Mouse (Mus musculus) CD4-positive, CD25-positive, alpha-beta regulatory T cell, adult 2 months (primary cell): ENCODE results near the gene Cux2.
A peak's percentile ranks its signal among the peaks of the same experiment; 100 is the strongest.

ENCODE experiments used
- DNase-seq: peaks from one replicate; pipeline ENCODE4 v3.0.0-alpha.2; 2012; ENCODE audit warnings: low read depth, low spot score

Gene Cux2

DNA sequence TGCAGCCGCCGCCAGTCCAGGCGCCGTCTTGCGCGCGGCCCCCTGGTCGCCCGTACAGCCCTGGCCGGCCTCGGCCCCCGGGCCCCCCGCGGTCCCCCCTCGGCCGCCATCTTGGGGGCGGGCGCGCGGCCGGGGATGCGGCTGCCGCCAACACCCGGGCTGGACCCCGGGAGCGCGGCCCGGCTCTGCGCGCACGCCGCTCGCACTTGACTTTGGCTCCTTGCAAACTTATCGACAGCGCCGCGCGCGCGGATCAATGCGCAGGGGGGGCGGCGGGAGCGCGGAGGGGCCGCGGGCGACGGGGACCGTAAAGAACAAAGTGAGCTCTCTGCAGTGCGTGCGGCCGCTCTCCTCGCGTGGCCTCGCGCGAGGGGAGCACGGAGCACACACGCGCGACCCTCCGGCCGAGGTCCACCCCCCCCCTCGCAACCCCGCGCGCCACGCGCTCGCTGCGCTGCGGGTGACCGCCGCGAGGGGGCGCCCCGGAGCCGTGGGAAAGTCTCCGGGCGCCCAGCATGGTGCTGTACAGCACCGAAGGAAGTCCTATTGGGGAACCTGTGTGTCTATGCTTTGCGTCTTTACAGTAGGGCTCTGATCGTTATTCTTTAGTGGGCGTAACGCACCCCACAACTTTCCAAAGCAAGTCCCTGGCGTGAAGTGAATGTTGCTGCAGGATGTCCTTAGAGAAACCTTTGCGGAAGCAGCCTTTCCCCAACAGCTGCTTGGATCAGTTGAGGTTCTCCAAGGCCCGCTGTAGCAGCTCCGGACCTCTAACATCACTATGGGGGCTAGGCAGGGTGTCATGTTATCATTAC, at the start of gene Cux2:
Cux2 (minus strand) TSS at position 86 of the 815 bp plus-strand sequence.
- peak; percentile 58 for DNase-seq

DNA sequence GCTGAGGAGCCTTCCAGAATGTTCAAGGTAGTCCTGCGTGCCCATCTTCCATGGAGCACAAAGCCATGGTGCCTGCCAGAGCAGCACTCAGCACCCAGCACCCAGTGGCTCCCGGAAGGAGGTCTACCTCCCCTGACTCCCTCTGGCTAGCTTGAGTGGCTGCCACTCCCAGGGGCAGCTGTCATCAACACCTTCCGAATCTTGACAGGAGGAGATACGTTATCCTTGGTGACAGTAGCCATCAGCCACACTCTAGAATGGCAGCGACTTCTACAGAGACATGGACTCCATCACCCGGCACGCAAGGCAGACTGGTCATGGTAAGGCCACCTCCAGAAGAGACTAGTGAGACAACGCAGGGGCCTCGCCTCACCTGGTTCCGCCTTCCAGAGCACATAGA, 44.5 kb upstream of the Cux2 start:
- no peak for DNase-seq

DNA sequence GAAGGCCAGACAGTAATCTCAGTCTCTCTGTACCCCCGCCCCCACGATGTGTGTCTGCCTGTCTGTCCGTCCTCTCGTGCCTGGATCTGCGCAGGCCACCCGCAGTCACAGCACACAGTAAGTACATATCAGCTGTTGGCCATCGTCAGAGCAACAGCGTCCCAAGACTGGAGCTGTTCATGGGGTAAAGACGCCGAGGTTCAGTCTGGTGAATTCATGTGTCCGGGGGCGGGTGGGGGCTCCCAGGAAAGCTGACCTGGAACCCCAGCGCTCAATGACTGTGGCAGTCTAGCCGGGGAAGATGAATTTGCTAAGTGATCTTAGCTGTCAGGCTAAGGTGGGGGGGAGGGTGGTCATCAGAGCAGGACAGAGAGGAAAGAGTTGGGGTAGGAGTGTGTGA, 43.8 kb upstream of the Cux2 start:
- DNase-seq = no peak

GRCm38 (mm10) chr5:122092794-122093193, 42.9 kb upstream of the Cux2 start:
- DNase-seq = no peak

GRCm38 (mm10) chr5:122091070-122091469, 41.2 kb upstream of the Cux2 start:
- peak; percentile 81 for DNase-seq

DNA sequence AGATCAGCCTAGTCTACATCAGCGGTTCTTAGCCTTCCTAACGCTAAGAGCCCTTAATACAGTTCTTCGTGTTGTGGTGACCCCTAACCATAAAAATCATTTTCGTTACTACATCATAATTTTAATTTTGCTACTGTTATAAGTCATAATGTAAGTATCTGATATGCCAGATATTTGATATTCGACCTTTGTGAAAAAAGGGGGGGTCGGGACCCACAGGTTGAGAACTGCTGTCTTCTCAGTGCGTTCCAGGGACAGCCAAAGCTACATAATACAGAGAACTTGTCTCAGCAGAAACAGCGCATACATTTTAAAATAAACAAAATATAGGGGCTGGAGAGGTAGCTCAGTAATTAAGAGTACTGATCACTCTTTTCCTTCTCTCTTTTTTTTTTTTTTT, 39.8 kb upstream of the Cux2 start:
- DNase-seq = no peak

DNA sequence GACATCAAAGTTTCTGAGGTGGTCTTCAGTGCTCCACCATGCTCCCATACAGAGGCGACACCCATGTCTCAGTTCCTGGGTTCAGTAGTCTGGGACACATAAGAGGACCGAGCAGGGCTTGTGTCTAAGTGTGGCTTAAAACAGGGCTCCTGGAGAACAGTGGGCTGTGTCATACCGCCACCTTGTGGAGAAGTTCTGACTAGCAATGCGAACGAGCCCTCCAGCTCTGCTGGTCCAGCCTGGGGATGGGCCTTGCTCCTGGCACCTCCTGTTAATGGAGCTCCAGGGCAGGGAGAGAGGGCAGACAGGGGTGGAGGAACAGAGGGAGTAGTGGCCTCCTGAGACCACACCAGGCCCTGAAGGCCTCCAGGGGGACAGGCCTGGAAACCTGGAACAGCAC, 39.0 kb upstream of the Cux2 start:
- peak; percentile 86 for DNase-seq

DNA sequence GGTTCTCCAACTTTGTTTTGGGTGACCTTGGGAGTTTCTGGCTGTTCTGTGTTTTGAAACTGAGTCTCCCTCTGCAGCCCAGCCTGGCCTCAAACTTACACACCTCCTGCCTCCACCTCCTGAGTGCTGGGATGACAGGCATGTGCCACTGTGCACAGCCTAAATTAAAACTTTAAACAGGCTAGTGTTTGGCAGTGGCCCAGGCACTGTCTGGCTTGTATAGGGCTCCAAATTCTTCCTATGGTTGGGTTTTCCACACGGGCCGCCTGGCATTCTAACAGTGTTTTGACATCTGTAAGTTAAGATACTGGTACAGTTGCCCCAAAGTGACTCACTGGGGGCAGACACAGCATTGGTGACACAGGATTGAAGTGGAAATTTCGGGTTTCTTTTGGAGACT, 36.2 kb upstream of the Cux2 start:
- no peak for DNase-seq

DNA sequence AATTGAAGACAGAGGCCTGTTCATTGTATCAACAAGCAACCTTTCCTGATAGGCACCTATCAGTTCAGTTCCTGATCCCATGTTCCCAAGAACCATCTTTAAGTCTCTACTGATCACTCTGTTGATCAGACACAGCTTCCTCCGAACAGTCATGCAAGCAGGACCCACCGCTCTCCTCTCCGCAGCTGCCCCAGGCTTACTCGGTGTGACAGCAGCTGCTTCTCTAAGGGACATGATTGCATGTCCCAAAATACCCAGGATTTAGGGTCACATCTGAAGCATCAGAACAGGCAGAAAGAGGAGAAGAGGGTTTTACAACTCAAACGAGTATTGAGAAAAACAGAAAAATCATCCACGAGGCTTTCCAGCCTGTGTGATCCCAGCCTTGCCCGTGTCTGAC, 35.4 kb upstream of the Cux2 start:
- no peak for DNase-seq

GRCm38 (mm10) chr5:122084470-122084869, 34.6 kb upstream of the Cux2 start:
- no peak for DNase-seq

DNA sequence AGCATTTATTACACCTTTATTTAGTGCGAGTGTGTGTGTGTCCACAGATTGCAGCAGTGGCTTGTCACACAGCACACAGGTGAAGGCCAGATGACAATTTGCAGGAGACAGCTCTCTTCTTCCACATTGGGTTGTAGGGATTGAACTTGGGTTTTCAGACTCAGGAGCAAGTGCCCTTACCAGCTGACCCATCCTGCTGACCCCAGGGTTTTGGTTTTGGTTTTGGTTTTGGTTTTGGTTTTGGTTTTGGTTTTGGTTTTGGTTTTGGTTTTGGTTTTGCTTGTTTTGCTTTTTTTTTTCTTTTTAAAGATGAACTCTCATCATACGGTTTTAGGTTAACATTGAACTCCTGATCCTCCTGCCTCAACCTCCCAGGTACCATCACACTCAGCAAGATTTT, 33.4 kb upstream of the Cux2 start:
- DNase-seq = no peak

GRCm38 (mm10) chr5:122081471-122081870, 31.6 kb upstream of the Cux2 start:
- no peak for DNase-seq

GRCm38 (mm10) chr5:122080930-122081329, 31.0 kb upstream of the Cux2 start:
- DNase-seq = no peak

- DNase-seq = peak; percentile 40
Measured at GRCm38 (mm10) chr5:122079796-122080195, 29.9 kb upstream of the Cux2 start.

GRCm38 (mm10) chr5:122077244-122077643, 27.3 kb upstream of the Cux2 start:
- no peak for DNase-seq

- DNase-seq = peak; percentile 16
Measured at GRCm38 (mm10) chr5:122075736-122076135, 25.8 kb upstream of the Cux2 start.

DNA sequence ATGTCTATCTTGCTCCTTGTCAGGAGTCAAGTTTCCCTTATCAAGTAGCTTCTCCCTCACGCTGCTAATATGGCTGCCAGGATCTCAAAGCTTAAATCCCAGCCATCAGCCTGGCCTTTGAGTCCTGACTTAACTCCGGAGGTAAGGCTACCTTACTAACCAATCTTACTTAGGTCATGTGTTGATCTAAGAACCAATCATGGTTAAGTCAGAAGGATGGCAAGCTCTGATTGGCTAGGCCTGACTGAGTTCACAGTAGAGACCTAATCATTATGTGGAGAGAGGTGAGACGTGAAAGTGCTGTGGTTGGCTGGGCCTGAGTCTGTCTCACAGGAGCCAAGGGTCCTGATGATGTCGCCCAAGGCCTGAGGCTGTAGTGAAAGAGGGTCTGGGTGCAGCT, 22.1 kb upstream of the Cux2 start:
- DNase-seq = no peak

- no peak for DNase-seq
Measured at GRCm38 (mm10) chr5:122070963-122071800, 21.3 kb upstream of the Cux2 start.

GRCm38 (mm10) chr5:122068563-122068962, 18.7 kb upstream of the Cux2 start:
- DNase-seq = no peak

- no peak for DNase-seq
Measured at GRCm38 (mm10) chr5:122063204-122063933, 13.5 kb upstream of the Cux2 start.

- no peak for DNase-seq
Measured at GRCm38 (mm10) chr5:122062479-122062878, 12.6 kb upstream of the Cux2 start.

DNA sequence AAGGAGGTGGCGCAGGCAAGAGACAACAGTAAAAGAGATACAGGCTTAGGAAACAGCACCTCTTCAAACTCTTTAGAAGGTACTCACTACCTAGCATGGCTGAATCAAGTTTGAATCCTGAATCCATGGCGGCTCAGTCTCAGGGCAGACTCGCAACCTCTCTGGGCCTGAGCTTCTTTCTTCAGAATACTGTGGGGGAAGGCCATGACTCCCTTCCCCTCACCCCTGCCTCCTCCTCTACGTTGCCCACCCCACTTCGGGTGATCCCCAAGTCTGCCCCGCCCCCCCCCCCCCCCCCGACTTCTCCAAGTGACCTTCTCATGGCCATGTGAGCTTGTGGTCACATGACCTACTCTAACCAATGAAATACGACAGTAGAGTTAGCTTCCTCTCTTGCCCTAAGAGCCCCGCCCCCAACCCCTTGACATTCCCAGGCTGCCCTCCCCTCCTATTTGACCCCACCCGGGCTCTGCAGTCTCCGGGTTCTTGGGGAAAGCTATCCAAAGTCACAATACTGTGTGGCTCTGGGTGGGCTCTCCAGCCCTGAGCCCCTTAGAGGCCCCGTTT, 10.9 kb upstream of the Cux2 start:
- DNase-seq = no peak
